8 mouse cellular contexts compared by ENCODE assay signal in genomic region chr2:60940454-60940961, GRCm38 (mm10). TPM values are rescaled to one million over a fixed set of nuclear protein-coding genes. Genes with fewer than 3 reads are reported as not detected.
A peak's percentile ranks its signal among the peaks of the same experiment; 100 is the strongest.
DNase-seq lines count a peak whose midpoint lies in the region; ATAC-seq lines count a peak whose summit lies in the region.

No protein-coding gene starts in this region.

- 9% methylated on average over 8 of the region's 8 CpGs for WGBS in heart, embryonic 14.5 days
- 31% methylated on average over 8 of the region's 8 CpGs for WGBS in liver, embryonic 15.5 days (ENCODE audit: insufficient replicate concordance)

- peak; percentile 40 to 81 for DNase-seq in adrenal gland, adult (ENCODE audit: inconsistent age in 2 of 2, low spot score in 1 of 2)
- no peak for DNase-seq in adrenal gland, adult 8-10 months
- peak; percentile 97 for DNase-seq in NIH3T3 (ENCODE audit: low read depth)
- peak; percentile 53 for DNase-seq in yolk sac, embryonic 10.5 days (ENCODE audit: low spot score)
- DNase-seq in layer of hippocampus, adult 9-11 months, result no peak
- no peak for DNase-seq in testis, postnatal 10 days (ENCODE audit: low spot score)

- H3K27me3 ChIP-seq in heart, embryonic 14.5 days (ENCODE audit: control insufficient read depth, insufficient read depth, low read length), result no peaks in the 10 kb centered on the region
- H3K27me3 ChIP-seq in liver, embryonic 15.5 days, result no peaks in the 10 kb centered on the region

- H3K27ac ChIP-seq in heart, embryonic 14.5 days (replicated peaks in 1 of 2; ENCODE audit: control insufficient read depth in 1 of 2, insufficient read depth in 1 of 2, low read depth in 2 of 2, low read length in 2 of 2), result peak overlapping the region; percentile 74 to 75
- 0 out of 2 replicates have a peak overlapping the region, but pooled peaks have one; percentile 9 for H3K27ac ChIP-seq in liver, embryonic 15.5 days (replicated peaks)

- peak overlapping the region; percentile 73 for H3K4me2 ChIP-seq in heart, embryonic 14.5 days (ENCODE audit: low read length)
- H3K4me2 ChIP-seq in liver, embryonic 15.5 days, result peak overlapping the region; percentile 48

- H3K9ac ChIP-seq in heart, embryonic 14.5 days (ENCODE audit: low read length), result peak overlapping the region; percentile 5
- H3K9ac ChIP-seq in liver, embryonic 15.5 days, result no peak overlapping the region

- H3K4me3 ChIP-seq in heart, embryonic 14.5 days (ENCODE audit: control insufficient read depth in 1 of 2, insufficient read depth in 1 of 2, low read depth in 1 of 2, low read length in 2 of 2), result peak overlapping the region; percentile 31 to 33; a peak in 3 of 4 replicates
- H3K4me3 ChIP-seq in liver, embryonic 15.5 days (replicated peaks), result peak overlapping the region; percentile 17

- H3K36me3 ChIP-seq in heart, embryonic 14.5 days (ENCODE audit: control insufficient read depth, insufficient read depth, low read length), result no peaks in the 10 kb centered on the region
- no peaks in the 10 kb centered on the region for H3K36me3 ChIP-seq in liver, embryonic 15.5 days (replicated peaks)

- H3K9me3 ChIP-seq in heart, embryonic 14.5 days (ENCODE audit: control insufficient read depth, low read length), result no peaks in the 10 kb centered on the region
- no peaks in the 10 kb centered on the region for H3K9me3 ChIP-seq in liver, embryonic 15.5 days (replicated peaks)

- peak; percentile 77 for ATAC-seq in heart, embryonic 14.5 days (ENCODE audit: insufficient number of reproducible peaks, insufficient read depth, low FRiP score, low read depth)
- ATAC-seq in liver, embryonic 15.5 days (ENCODE audit: insufficient read depth), result peak; percentile 78

- H3K4me1 ChIP-seq in heart, embryonic 14.5 days (ENCODE audit: control insufficient read depth in 2 of 2, insufficient read depth in 2 of 2, low read length in 2 of 2), result peaks cover 7 to 18% of the 10 kb centered on the region in 2 experiments
- H3K4me1 ChIP-seq in liver, embryonic 15.5 days (replicated peaks), result no peaks in the 10 kb centered on the region

RNA-seq across cellular contexts. Expression of gene Rbms1, which starts 22.5 kb away (rescaled TPM):
- total RNA-seq in adrenal gland, adult 8-10 months (2022), result 10 to 100 TPM; 40.6 to 71.6 (median 53.7) TPM
- polyA plus RNA-seq in heart, embryonic 14.5 days (2014; fragmentation: Nextera tagmentation; extraction: Ambion mirVana), result 79.7 and 84.8 TPM in 2 replicates
- polyA plus RNA-seq in liver, embryonic 15.5 days (2015; fragmentation: Nextera tagmentation; extraction: Ambion mirVana), result 47.8 and 55.2 TPM in 2 replicates

Comparison
In these comparisons a context has a peak if more than half of its experiments do, and no peak if none do; other contexts are left out.
1. DNase-seq: peak in adrenal gland, adult (2 of 2), NIH3T3 (single experiment) and yolk sac, embryonic 10.5 days (single experiment); none in adrenal gland, adult 8-10 months (single experiment), layer of hippocampus, adult 9-11 months (single experiment) and testis, postnatal 10 days (single experiment).